Mouse (Mus musculus) left cerebral cortex, adult 18-20 months (tissue): ENCODE data around the gene Cpm. TPM values are rescaled to one million over a fixed set of nuclear protein-coding genes. Genes with fewer than 3 reads are reported as not detected.

Experiments used
- DNase-seq, 2 experiments: peaks; one replicate each; pipeline ENCODE4 v3.0.0; 2021 to 2022; ENCODE audit warnings: low spot score in 2 of 2, mixed read lengths in 1 of 2
- total RNA-seq, 2 experiments: library from RNA; stranded (reverse); gene quantifications; 2 replicates each; pipeline ENCODE4 v1.2.3; 2021

Cpm gene
- total RNA-seq, 2 experiments from 2014 or later: 4.2 TPM

GRCm38 (mm10) chr10:117645487-117645964, 16.2 kb downstream of the Cpm start:
- DNase-seq: no peak

- no peak for DNase-seq
These were observed 17.3 kb downstream of the Cpm start for GRCm38 (mm10) chr10:117646482-117647157.

GRCm38 (mm10) chr10:117647158-117647505, 17.8 kb downstream of the Cpm start:
- DNase-seq: peak; percentile 44 to 65

GRCm38 (mm10) chr10:117647964-117648472, 18.7 kb downstream of the Cpm start:
- DNase-seq: no peak

- no peak for DNase-seq
These were observed 19.3 kb downstream of the Cpm start for GRCm38 (mm10) chr10:117648643-117649042.

- no peak for DNase-seq
These were observed 20.2 kb downstream of the Cpm start for GRCm38 (mm10) chr10:117649292-117650041.

GRCm38 (mm10) chr10:117650042-117650655, 20.8 kb downstream of the Cpm start:
- no peak for DNase-seq

- no peak for DNase-seq
These were observed 21.4 kb downstream of the Cpm start for GRCm38 (mm10) chr10:117650725-117651124.

- no peak for DNase-seq
These were observed 22.5 kb downstream of the Cpm start for GRCm38 (mm10) chr10:117651587-117652377.

- no peak for DNase-seq
These were observed 23.1 kb downstream of the Cpm start for GRCm38 (mm10) chr10:117652378-117652774.

GRCm38 (mm10) chr10:117652930-117653778, 23.9 kb downstream of the Cpm start:
- no peak for DNase-seq

- no peak for DNase-seq
These were observed 24.5 kb downstream of the Cpm start for GRCm38 (mm10) chr10:117653779-117654173.

GRCm38 (mm10) chr10:117654576-117655123, 25.4 kb downstream of the Cpm start:
- DNase-seq: no peak

GRCm38 (mm10) chr10:117655460-117655859, 26.2 kb downstream of the Cpm start:
- DNase-seq: no peak

GRCm38 (mm10) chr10:117655908-117656661, 26.8 kb downstream of the Cpm start:
- DNase-seq: no peak

GRCm38 (mm10) chr10:117656662-117656962, 27.3 kb downstream of the Cpm start:
- DNase-seq: no peak

GRCm38 (mm10) chr10:117656985-117657658, 27.8 kb downstream of the Cpm start:
- DNase-seq: no peak

GRCm38 (mm10) chr10:117657659-117658306, 28.5 kb downstream of the Cpm start:
- no peak for DNase-seq
